Mouse (Mus musculus) thymus, adult 2 months (tissue): ENCODE data around the gene Eif2b5. TPM values are rescaled to one million over a fixed set of nuclear protein-coding genes. Genes with fewer than 3 reads are reported as not detected.

ENCODE experiments used
- DNase-seq: peaks from one replicate; pipeline ENCODE4 v3.0.0; 2021
- H3K27ac ChIP-seq: fragments of 200-500 bp; 2 replicates; pipeline ENCODE4 v1.5.1; 2012; ENCODE audit warnings: low read length, control low read depth; ENCODE audit not compliant: control insufficient read depth, insufficient read depth
- H3K27me3 ChIP-seq: fragments of 200-500 bp; 2 replicates; pipeline ENCODE4 v1.6.1; 2012; ENCODE audit warnings: mild to moderate bottlenecking, low read length, moderate library complexity, mixed read lengths; ENCODE audit not compliant: control insufficient read depth, insufficient read depth
- H3K36me3 ChIP-seq: fragments of 200-500 bp; 2 replicates; pipeline ENCODE4 v1.6.1; 2012; ENCODE audit warnings: mild to moderate bottlenecking, low read length, moderate library complexity; ENCODE audit not compliant: control insufficient read depth, insufficient read depth
- H3K4me1 ChIP-seq: fragments of 200-500 bp; replicated peaks from 2 replicates; pipeline ENCODE4 v1.6.1; 2012; ENCODE audit warnings: low read length; ENCODE audit not compliant: control insufficient read depth, insufficient read depth
- H3K4me3 ChIP-seq: fragments of 200-500 bp; 2 replicates; pipeline ENCODE4 v1.5.1; 2012; ENCODE audit warnings: mild to moderate bottlenecking, low read length, control low read depth, moderate library complexity; ENCODE audit not compliant: control insufficient read depth, insufficient read depth
- CTCF ChIP-seq: fragments of 200-500 bp; IDR thresholded peaks from 2 replicates; pipeline ENCODE4 v1.5.1; 2012; ENCODE audit warnings: mild to moderate bottlenecking, control low read depth, low read length, moderate library complexity, borderline replicate concordance; ENCODE audit not compliant: control insufficient read depth, poor library complexity, insufficient read depth; ENCODE audit errors: extremely low read depth
- POLR2A ChIP-seq: fragments of 200-500 bp; IDR thresholded peaks from 2 replicates; pipeline ENCODE4 v1.6.1; 2012; ENCODE audit warnings: mild to moderate bottlenecking, low read length, control low read depth, moderate library complexity; ENCODE audit not compliant: control insufficient read depth, poor library complexity, insufficient read depth; ENCODE audit errors: extremely low read depth
- WGBS: fragments of 180-500 bp; shearing (Covaris S2); methylation state at CpG from one replicate; pipeline ENCODE4 v1.1.7; 2018; 5-methylcytosine and 5-hydroxymethylcytosine counted together
- polyA plus RNA-seq: library from polyadenylated mRNA; depleted of rRNA; stranded (reverse); fragments of >200 nt; gene quantifications from 2 replicates; pipeline ENCODE4 v1.2.3, GENCODE M21; 2012

Eif2b5 gene
- polyA plus RNA-seq, 1 experiment, result 40.7 TPM

DNA sequence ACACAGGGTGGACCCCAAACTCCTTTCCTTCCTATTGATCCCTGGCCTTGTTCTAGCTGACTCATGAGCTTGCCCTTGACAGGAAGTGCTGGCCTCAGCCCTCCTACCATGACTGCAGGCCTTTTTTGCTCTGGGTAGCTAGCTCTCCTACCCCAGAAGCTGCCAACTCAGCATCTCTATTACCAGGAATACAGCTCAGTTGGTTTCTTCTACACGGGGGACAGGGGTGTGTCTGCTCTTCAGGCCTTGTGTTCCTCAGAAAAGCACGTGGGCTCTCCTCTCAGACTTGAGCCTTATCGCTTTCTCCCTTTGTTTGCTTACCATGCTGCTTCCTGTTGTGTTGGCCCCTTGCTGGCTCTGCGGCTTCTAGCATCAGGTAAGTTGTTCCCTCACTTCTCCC lies 41.8 kb downstream of the Eif2b5 start:
- WGBS, result 73% methylated on average over 4 of the region's 4 CpGs
- H3K4me3 ChIP-seq, result no peak overlapping the region
- H3K36me3 ChIP-seq, result peaks cover 49% of the 10 kb centered on the region
- DNase-seq, result no peak
- TF ChIP-seq CTCF (no peak), POLR2A (no peak)
- no peaks in the 10 kb centered on the region for H3K27me3 ChIP-seq
- H3K27ac ChIP-seq, result no peak overlapping the region
- H3K4me1 ChIP-seq, result peaks cover 18% of the 10 kb centered on the region

DNA sequence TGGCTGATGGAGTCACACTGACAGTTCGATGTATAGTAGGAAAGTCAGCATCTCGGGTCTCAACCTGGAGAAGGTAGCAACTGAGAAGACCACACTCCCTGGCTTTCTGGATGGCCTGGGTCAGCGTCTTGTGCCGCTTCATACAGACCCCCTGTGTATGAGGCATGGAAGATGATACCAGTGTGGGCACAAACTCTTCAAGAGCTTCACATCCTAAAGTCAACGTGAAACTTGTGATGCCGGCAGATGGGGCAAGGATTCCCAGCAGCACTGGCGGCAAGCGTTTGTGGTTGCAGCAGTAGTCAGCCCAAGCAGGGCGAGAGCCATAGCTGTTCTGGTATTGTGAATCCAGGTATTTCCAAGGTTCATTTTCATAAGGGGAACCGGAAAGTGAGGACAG lies 47.1 kb downstream of the Eif2b5 start:
- DNase-seq, result no peak
- H3K36me3 ChIP-seq, result peaks cover 32% of the 10 kb centered on the region
- no peak overlapping the region for H3K27ac ChIP-seq
- no peak overlapping the region for H3K4me3 ChIP-seq
- no peaks in the 10 kb centered on the region for H3K27me3 ChIP-seq
- WGBS, result 98% methylated on average over 10 of the region's 10 CpGs
- no peak for TF ChIP-seq CTCF
- no peak for TF ChIP-seq POLR2A
- peaks cover 7% of the 10 kb centered on the region for H3K4me1 ChIP-seq

DNA sequence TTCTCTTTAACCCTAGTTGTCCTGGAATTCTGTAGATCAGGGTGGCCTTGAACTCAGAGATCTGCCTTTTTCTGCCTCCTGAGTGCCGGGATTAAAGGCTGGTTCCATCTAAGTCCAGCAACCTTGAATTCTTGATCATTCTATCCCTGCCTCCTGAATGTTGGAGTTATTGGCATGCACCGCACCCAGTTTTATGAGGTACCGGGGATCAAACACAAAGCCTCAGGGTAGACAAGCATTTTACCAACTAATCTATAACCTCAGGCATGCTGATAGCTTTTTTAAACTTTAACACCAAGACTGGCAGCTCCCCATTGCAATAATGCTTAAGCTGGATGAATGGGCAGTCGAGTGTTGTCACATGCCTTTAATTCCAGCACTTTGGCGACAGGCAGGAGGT lies 48.8 kb downstream of the Eif2b5 start:
- no peak overlapping the region for H3K4me3 ChIP-seq
- TF ChIP-seq POLR2A (no peak), CTCF (no peak)
- peaks cover 7% of the 10 kb centered on the region for H3K4me1 ChIP-seq
- WGBS, result 66% methylated on average over 5 of the region's 5 CpGs
- H3K36me3 ChIP-seq, result peaks cover 33% of the 10 kb centered on the region
- H3K27ac ChIP-seq, result no peak overlapping the region
- DNase-seq, result no peak
- no peaks in the 10 kb centered on the region for H3K27me3 ChIP-seq

DNA sequence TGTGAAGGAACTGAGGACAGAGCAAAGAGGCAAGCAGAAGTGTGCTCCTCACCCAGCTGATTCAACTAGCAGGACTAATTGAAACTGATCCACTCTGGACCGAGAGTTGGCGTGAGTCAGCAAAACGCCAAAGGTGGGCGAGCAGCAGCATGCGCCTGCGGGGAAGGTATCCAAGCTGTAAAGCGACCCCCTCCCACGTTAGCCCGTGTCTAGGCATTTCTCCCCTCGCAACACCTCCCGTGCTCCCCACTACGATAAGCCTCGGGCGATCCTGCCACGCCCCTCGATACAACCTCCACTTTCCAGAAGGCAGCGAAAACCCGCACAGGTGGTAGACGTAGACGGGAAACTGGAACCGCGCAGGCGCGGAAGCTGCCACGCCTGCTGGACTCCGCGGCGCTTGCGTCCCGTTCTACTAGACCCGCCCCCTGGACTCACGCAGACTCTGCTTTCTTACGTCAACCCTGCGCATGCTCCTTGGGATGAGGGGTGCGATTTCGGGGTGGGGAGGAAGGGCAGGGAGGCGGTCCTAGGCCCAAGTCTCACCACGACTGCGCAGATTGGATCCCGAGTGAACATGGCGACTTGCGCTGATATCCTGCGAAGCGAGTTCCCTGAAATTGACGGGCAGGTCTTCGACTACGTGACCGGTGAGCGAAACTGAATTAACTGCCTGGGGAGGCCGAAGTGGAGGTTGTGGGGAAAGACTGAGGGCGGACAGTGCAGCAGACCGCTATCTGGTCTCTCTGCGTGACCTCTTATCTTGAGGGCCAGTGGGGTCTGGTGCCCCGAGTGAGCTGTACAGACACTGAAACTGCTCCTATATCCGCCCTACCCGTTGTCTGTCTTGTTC lies 49.7 kb downstream of the Eif2b5 start, which contains the start of gene Abcf3:
Gene Abcf3 (plus strand): TSS at position 482 of the 853 bp plus-strand sequence.
- peak; percentile 75; the same call in 1 of the 2 replicates for TF ChIP-seq POLR2A
- TF ChIP-seq CTCF, result peak; percentile 63; the same call in 1 of the 2 replicates
- under 1% methylated on average over 56 of the region's 56 CpGs for WGBS
- Histone ChIP-seq H3K27ac (no peak within 1 kb of the TSS), H3K4me1 (peaks cover 7% of the 10 kb centered on the region), H3K4me3 (peak within 1 kb of the TSS; percentile 86), H3K27me3 (no peaks in the 10 kb centered on the region), H3K36me3 (peaks cover 33% of the 10 kb centered on the region)
- peak; percentile 98 for DNase-seq

DNA sequence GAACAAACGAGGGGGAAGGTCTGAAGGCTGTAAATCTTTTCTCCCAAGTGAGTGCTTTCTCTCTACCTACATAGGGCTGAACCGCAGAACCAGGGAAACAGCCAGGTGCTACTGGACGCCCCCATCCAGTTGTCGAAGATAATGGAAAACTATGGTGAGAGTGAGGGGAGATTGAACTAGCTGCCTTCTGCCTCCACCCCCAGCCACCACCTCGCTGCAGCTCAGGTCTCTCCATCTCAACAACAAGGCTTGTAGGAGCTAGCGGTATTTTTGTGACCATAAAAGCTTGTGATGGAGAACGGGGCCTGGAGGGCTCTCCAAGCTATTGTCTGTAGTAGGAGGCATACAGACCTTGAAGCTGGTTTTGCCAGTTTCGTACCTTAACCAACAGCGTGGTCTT lies 50.5 kb downstream of the Eif2b5 start:
- Histone ChIP-seq H3K4me3 (peak overlapping the region; percentile 86), H3K27me3 (no peaks in the 10 kb centered on the region), H3K27ac (no peak overlapping the region), H3K36me3 (peaks cover 36% of the 10 kb centered on the region), H3K4me1 (peaks cover 7% of the 10 kb centered on the region)
- no peak for TF ChIP-seq POLR2A
- no peak for TF ChIP-seq CTCF
- DNase-seq, result no peak
- 47% methylated on average over 9 of the region's 9 CpGs for WGBS

DNA sequence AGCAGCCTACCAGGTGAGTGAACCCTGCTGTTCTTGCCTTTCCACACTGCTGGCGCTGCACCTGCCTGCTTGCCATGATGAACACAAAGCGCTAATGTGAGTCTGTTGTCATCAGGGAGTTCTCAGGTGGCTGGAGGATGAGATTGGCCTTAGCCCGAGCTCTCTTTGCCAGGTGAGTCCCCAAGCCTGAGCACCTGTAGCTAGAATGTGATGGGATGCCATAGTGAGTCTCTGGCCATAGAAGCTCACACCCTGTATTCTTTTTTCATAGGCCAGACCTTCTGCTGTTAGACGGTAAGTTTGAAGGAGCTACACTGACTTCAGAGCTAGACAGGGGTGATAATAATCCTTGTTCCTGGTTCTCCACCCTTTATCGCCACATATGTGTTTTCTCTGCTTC lies 53.1 kb downstream of the Eif2b5 start:
- Histone ChIP-seq H3K36me3 (peaks cover 42% of the 10 kb centered on the region), H3K4me1 (peaks cover 7% of the 10 kb centered on the region), H3K27ac (no peak overlapping the region), H3K27me3 (no peaks in the 10 kb centered on the region), H3K4me3 (no peak overlapping the region)
- 98% methylated on average over 5 of the region's 5 CpGs for WGBS
- TF ChIP-seq CTCF, result no peak
- TF ChIP-seq POLR2A, result no peak
- no peak for DNase-seq

DNA sequence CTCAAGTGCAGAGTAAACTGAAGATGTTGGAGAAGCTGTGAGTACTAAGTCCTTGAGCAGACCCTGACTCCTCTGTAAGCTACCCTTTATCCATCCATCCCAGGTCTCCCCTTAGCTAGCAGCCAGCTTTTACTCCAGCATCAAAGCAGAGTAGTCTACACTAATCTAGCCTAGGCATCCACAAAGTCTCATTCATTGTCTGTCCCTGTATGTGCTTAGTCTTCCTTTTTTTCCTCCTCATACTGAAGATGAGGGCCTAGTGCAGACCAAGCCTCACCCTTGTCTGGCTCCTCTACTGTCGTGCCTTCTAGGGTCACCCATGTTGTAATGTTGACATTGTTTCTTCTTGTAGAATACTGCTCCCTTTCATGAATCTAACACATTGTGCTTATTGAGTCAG lies 54.0 kb downstream of the Eif2b5 start:
- no peak for DNase-seq
- no peak for TF ChIP-seq CTCF
- no peak for TF ChIP-seq POLR2A
- Histone ChIP-seq H3K4me3 (no peak overlapping the region), H3K27me3 (no peaks in the 10 kb centered on the region), H3K4me1 (peaks cover 7% of the 10 kb centered on the region), H3K36me3 (peaks cover 46% of the 10 kb centered on the region), H3K27ac (no peak overlapping the region)
- 95% methylated on average over 1 of the region's 1 CpGs for WGBS
